Mouse (Mus musculus) hindbrain, embryonic 12.5 days (tissue): Measurements from ENCODE around the gene Acaa1b. TPM values are rescaled to one million over a fixed set of nuclear protein-coding genes. Genes with fewer than 3 reads are reported as not detected.

ENCODE experiments used
- ATAC-seq: fragments of 200-750 bp; cut with Nextera tagmentation; 2 replicates; pipeline ENCODE4 v1.8.0; 2017; ENCODE audit warnings: moderate TSS enrichment; ENCODE audit not compliant: low FRiP score
- H3K27ac ChIP-seq: fragments of 300-500 bp; sonication (generic); 2 replicates; pipeline ENCODE4 v1.5.1; 2016; ENCODE audit warnings: mild to moderate bottlenecking
- H3K27me3 ChIP-seq: fragments of 300-500 bp; sonication (generic); 2 replicates; pipeline ENCODE4 v1.6.1; 2016; ENCODE audit warnings: mild to moderate bottlenecking
- H3K36me3 ChIP-seq: fragments of 300-500 bp; sonication (generic); 2 replicates; pipeline ENCODE4 v1.6.1; 2016; ENCODE audit warnings: mild to moderate bottlenecking
- H3K4me1 ChIP-seq: fragments of 300-500 bp; sonication (generic); 2 replicates; pipeline ENCODE4 v1.6.1; 2016
- H3K4me2 ChIP-seq: fragments of 300-500 bp; sonication (generic); replicated peaks from 2 replicates; pipeline ENCODE4 v1.6.1; 2016; ENCODE audit warnings: mild to moderate bottlenecking
- H3K4me3 ChIP-seq: fragments of 300-500 bp; sonication (generic); 2 replicates; pipeline ENCODE4 v1.5.1; 2016; ENCODE audit warnings: mild to moderate bottlenecking
- H3K9ac ChIP-seq: fragments of 300-500 bp; sonication (generic); 2 replicates; pipeline ENCODE4 v1.6.1; 2016; ENCODE audit warnings: mild to moderate bottlenecking, moderate library complexity
- H3K9me3 ChIP-seq: fragments of 300-500 bp; sonication (generic); replicated peaks from 2 replicates; pipeline ENCODE4 v1.6.1; 2016; ENCODE audit warnings: mild to moderate bottlenecking
- WGBS: fragments of 180-500 bp; shearing (Covaris S2); methylation state at CpG from one replicate; pipeline ENCODE4 v1.1.7; 2016; 5-methylcytosine and 5-hydroxymethylcytosine counted together
- polyA plus RNA-seq: library from polyadenylated mRNA; unstranded; fragments of >200 nt; fragmentation: Nextera tagmentation; extraction: Ambion mirVana; gene quantifications from 2 replicates; pipeline ENCODE4 v1.2.1, GENCODE M21; 2016

The Acaa1b gene
- polyA plus RNA-seq, result 1.2 and 2.1 TPM in 2 replicates

- no peaks in the 10 kb centered on the region for H3K4me1 ChIP-seq
- 1% methylated on average over 62 of the region's 65 CpGs for WGBS
- peak within 1 kb of the TSS; percentile 62 for H3K9ac ChIP-seq
- H3K27me3 ChIP-seq, result peaks cover 19% of the 10 kb centered on the region
- H3K27ac ChIP-seq, result no peak within 1 kb of the TSS
- peak; percentile 91 for ATAC-seq
- no peaks in the 10 kb centered on the region for H3K9me3 ChIP-seq
- H3K36me3 ChIP-seq, result no peaks in the 10 kb centered on the region
- H3K4me2 ChIP-seq, result peak within 1 kb of the TSS; percentile 70
- H3K4me3 ChIP-seq, result peak within 1 kb of the TSS; percentile 56
Observed at GRCm38 (mm10) chr9:119156278-119157201, at the start of gene Acaa1b. Gene Acaa1b (minus strand): TSS chr9:119157093.

- Histone ChIP-seq H3K36me3 (no peaks in the 10 kb centered on the region), H3K27me3 (no peaks in the 10 kb centered on the region), H3K27ac (no peak overlapping the region), H3K4me2 (no peak overlapping the region), H3K9me3 (peaks cover 5% of the 10 kb centered on the region; the same call in 1 of the 2 replicates), H3K9ac (no peak overlapping the region), H3K4me1 (no peaks in the 10 kb centered on the region), H3K4me3 (no peak overlapping the region)
- no peak for ATAC-seq
- WGBS, result 86% methylated on average over 2 of the region's 2 CpGs
Observed at GRCm38 (mm10) chr9:119206666-119207065, 49.8 kb upstream of the Acaa1b start.

GRCm38 (mm10) chr9:119205756-119206155, 48.9 kb upstream of the Acaa1b start:
- Histone ChIP-seq H3K27me3 (no peaks in the 10 kb centered on the region), H3K4me3 (no peak overlapping the region), H3K9me3 (peaks cover 5% of the 10 kb centered on the region; the same call in 1 of the 2 replicates), H3K27ac (no peak overlapping the region), H3K36me3 (no peaks in the 10 kb centered on the region), H3K4me1 (no peaks in the 10 kb centered on the region), H3K4me2 (no peak overlapping the region), H3K9ac (no peak overlapping the region)
- 94% methylated on average over 5 of the region's 5 CpGs for WGBS
- no peak for ATAC-seq

GRCm38 (mm10) chr9:119203617-119204016, 46.7 kb upstream of the Acaa1b start:
- no peak for ATAC-seq
- Histone ChIP-seq H3K4me2 (no peak overlapping the region), H3K4me3 (no peak overlapping the region), H3K27ac (no peak overlapping the region), H3K4me1 (no peaks in the 10 kb centered on the region), H3K36me3 (no peaks in the 10 kb centered on the region), H3K9ac (no peak overlapping the region), H3K27me3 (no peaks in the 10 kb centered on the region), H3K9me3 (peaks cover 5% of the 10 kb centered on the region; the same call in 1 of the 2 replicates)
- 99% methylated on average over 9 of the region's 9 CpGs for WGBS

- ATAC-seq, result no peak
- H3K9me3 ChIP-seq, result peaks cover 5% of the 10 kb centered on the region; the same call in 1 of the 2 replicates
- H3K9ac ChIP-seq, result no peak overlapping the region
- no peaks in the 10 kb centered on the region for H3K27me3 ChIP-seq
- no peak overlapping the region for H3K27ac ChIP-seq
- no peaks in the 10 kb centered on the region for H3K36me3 ChIP-seq
- 82% methylated on average over 5 of the region's 5 CpGs for WGBS
- H3K4me1 ChIP-seq, result no peaks in the 10 kb centered on the region
- no peak overlapping the region for H3K4me3 ChIP-seq
- no peak overlapping the region for H3K4me2 ChIP-seq
Observed at GRCm38 (mm10) chr9:119201653-119202052, 44.8 kb upstream of the Acaa1b start.

GRCm38 (mm10) chr9:119199151-119199861, 42.4 kb upstream of the Acaa1b start:
- no peak for ATAC-seq
- no peak overlapping the region for H3K4me3 ChIP-seq
- H3K9ac ChIP-seq, result no peak overlapping the region
- H3K36me3 ChIP-seq, result no peaks in the 10 kb centered on the region
- no peaks in the 10 kb centered on the region for H3K27me3 ChIP-seq
- WGBS, result 89% methylated on average over 10 of the region's 10 CpGs
- no peak overlapping the region for H3K4me2 ChIP-seq
- no peaks in the 10 kb centered on the region for H3K4me1 ChIP-seq
- H3K27ac ChIP-seq, result no peak overlapping the region
- peaks cover under 1% of the 10 kb centered on the region; the same call in 1 of the 2 replicates for H3K9me3 ChIP-seq

- no peak overlapping the region for H3K4me3 ChIP-seq
- H3K27ac ChIP-seq, result no peak overlapping the region
- H3K9me3 ChIP-seq, result no peaks in the 10 kb centered on the region
- H3K9ac ChIP-seq, result no peak overlapping the region
- no peaks in the 10 kb centered on the region for H3K4me1 ChIP-seq
- ATAC-seq, result no peak
- H3K4me2 ChIP-seq, result no peak overlapping the region
- H3K27me3 ChIP-seq, result no peaks in the 10 kb centered on the region
- H3K36me3 ChIP-seq, result no peaks in the 10 kb centered on the region
- WGBS, result 35% methylated on average over 11 of the region's 11 CpGs
Observed at GRCm38 (mm10) chr9:119192202-119192990, 35.5 kb upstream of the Acaa1b start.

- Histone ChIP-seq H3K27ac (no peak overlapping the region), H3K4me3 (no peak overlapping the region), H3K36me3 (no peaks in the 10 kb centered on the region), H3K4me2 (no peak overlapping the region), H3K4me1 (0 out of 2 replicates have a peak, but pooled peaks cover 3% of the 10 kb centered on the region), H3K27me3 (no peaks in the 10 kb centered on the region), H3K9me3 (no peaks in the 10 kb centered on the region), H3K9ac (no peak overlapping the region)
- no peak for ATAC-seq
- 56% methylated on average over 3 of the region's 3 CpGs for WGBS
Observed at GRCm38 (mm10) chr9:119181241-119181728, 24.4 kb upstream of the Acaa1b start.

- H3K27me3 ChIP-seq, result no peaks in the 10 kb centered on the region
- H3K27ac ChIP-seq, result no peak overlapping the region
- ATAC-seq, result no peak
- no peaks in the 10 kb centered on the region for H3K36me3 ChIP-seq
- no peak overlapping the region for H3K4me2 ChIP-seq
- 91% methylated on average over 11 of the region's 11 CpGs for WGBS
- 0 out of 2 replicates have a peak, but pooled peaks cover 3% of the 10 kb centered on the region for H3K4me1 ChIP-seq
- H3K9ac ChIP-seq, result no peak overlapping the region
- no peak overlapping the region for H3K4me3 ChIP-seq
- H3K9me3 ChIP-seq, result no peaks in the 10 kb centered on the region
Observed at GRCm38 (mm10) chr9:119179292-119179691, 22.4 kb upstream of the Acaa1b start.

- Histone ChIP-seq H3K27me3 (no peaks in the 10 kb centered on the region), H3K4me2 (no peak overlapping the region), H3K9me3 (no peaks in the 10 kb centered on the region), H3K36me3 (no peaks in the 10 kb centered on the region), H3K4me3 (no peak overlapping the region), H3K27ac (no peak overlapping the region), H3K4me1 (no peaks in the 10 kb centered on the region), H3K9ac (no peak overlapping the region)
- no peak for ATAC-seq
- 91% methylated on average over 2 of the region's 2 CpGs for WGBS
Observed at GRCm38 (mm10) chr9:119167608-119168007, 10.7 kb upstream of the Acaa1b start.

GRCm38 (mm10) chr9:119165548-119165947, 8.7 kb upstream of the Acaa1b start:
- Histone ChIP-seq H3K36me3 (no peaks in the 10 kb centered on the region), H3K4me1 (no peaks in the 10 kb centered on the region), H3K4me2 (no peak overlapping the region), H3K27me3 (no peaks in the 10 kb centered on the region), H3K9ac (no peak overlapping the region), H3K27ac (no peak overlapping the region), H3K9me3 (no peaks in the 10 kb centered on the region), H3K4me3 (no peak overlapping the region)
- 92% methylated on average over 6 of the region's 6 CpGs for WGBS
- no peak for ATAC-seq
